Mouse (Mus musculus) activated CD4-positive, CD25-positive, alpha-beta regulatory T cell, adult 4 months (primary cell): ENCODE measurements around the gene Sipa1l2. TPM values are rescaled to one million over a fixed set of nuclear protein-coding genes. Genes with fewer than 3 reads are reported as not detected.
"Not testable (repeated sequence)": the region's sequence is repeated elsewhere in the genome, so short reads cannot be mapped to it uniquely, and the experiment has no call there.

Source experiments
- ATAC-seq: one replicate; pipeline ENCODE4 v1.8.0; 2017
- polyA plus RNA-seq, 2 experiments: library from polyadenylated mRNA; unstranded; fragments of 100-300 nt; shearing (Covaris generic); gene quantifications; one replicate each; pipeline ENCODE4 v1.2.1; 2017

Gene Sipa1l2
- polyA plus RNA-seq, 2 experiments from 2014 or later, result 1.3 to 2.2 TPM

DNA sequence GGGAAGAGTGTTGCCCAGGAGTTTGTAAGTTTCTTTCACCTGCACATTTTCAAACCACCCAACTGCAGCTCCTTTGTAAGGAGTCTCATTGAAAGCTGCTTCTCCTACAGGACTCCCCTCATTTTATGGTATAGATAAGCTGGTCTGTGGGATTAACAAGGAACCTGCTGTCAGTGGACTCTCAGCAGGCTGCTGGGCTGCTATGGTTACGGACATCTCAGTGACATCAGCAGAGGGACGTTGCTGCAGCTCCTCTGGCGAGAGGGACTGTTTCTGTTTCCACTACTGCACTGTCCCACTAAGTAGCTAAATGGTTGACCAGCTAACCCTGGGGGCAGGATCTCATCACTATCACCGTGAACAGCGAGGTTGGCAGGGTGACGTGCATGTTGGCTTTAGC lies 120.6 kb downstream of the Sipa1l2 start:
- ATAC-seq, result no peak

DNA sequence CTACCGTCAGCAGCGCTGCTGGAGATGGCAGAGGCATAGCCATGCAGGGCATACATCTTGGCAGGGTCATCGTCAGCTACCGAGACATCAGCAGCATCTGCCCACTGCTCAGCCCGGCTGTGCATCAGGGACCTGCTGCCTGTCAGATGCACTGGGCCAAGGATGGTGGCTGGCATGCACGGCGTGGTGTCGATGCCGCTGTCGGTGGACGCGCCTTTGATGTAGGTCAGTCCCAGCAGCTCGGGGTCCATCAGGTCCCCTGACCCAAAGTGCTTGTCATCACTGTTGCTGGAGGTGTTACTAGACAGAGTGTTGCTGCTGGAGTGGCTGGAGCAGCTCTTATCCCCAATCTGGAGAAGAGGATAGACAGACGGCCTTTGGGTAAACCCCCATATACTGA lies 122.1 kb downstream of the Sipa1l2 start:
- no peak for ATAC-seq

DNA sequence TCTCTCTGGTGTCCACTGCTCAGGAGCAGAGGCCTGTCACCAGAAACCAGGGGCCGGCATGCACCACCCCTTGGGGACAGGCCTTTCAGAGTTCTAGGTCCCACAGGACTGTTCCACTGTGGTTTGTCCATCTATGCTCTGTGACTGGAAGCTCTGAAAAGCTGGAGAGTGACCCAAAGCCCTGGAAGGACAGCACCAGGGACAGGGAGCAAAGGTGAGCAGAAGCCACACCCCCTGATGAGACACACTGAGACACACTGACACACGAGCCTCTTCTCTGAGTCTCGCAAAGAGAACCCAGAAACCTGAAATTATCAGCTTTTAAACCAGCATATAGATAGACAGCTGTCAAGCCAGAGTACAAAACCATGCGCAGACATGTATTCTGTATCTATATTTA lies 123.4 kb downstream of the Sipa1l2 start:
- ATAC-seq, result no peak

DNA sequence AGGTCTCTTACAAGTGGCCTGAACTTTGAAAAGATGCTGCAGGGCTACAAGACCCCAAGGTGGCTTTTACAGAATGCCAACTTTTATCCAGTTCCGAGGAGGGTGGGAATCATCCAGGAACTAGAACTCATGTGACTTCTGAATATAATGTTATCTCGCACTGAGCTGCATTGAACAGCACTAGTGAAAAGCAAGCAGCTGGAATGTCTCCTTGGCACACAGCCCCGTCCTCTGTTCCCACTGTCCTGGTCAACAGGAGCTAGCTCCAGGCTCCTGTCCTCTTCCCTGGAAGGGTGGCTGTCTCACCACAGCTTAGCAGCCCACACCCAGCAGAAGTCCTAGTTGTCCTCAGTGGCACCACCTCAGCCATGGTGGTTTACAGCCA lies 124.4 kb downstream of the Sipa1l2 start:
- ATAC-seq, result no peak

DNA sequence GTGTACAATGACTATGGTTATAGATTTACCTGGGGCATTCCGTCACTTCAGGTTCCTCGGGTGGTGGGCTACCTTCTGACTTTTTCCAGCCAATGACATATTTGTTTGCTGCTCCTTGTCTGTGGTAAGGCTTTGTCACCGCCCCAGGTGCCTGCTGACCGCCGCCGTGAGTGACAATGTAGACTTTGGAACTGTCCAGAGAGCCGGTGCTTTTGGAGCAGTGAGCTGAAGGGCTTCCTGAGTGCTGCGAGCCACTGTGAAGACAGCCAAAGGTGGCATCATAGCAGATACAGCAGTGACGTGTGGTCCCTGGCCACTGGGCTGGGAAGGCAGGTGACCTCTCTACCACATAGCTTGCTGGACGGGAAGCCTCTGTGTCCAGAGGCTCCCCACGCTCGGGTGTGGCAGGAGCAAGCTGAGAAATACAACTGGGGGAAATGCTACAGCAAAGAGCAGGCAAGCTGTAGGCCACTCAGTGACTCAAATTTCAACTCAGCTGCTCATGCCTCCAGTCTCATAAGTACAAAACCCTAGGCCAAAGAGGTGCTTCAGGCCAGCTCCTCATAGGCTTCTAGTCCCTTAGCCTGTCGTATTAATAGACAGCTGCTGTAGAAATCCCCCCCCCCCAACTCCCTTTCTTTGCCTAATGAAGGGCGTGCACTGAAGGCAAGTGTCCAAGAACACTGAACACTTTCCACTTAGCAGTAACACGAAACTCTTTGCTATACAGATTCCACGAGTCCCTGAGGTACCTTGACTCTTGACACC lies 125.0 kb downstream of the Sipa1l2 start:
- no peak for ATAC-seq

DNA sequence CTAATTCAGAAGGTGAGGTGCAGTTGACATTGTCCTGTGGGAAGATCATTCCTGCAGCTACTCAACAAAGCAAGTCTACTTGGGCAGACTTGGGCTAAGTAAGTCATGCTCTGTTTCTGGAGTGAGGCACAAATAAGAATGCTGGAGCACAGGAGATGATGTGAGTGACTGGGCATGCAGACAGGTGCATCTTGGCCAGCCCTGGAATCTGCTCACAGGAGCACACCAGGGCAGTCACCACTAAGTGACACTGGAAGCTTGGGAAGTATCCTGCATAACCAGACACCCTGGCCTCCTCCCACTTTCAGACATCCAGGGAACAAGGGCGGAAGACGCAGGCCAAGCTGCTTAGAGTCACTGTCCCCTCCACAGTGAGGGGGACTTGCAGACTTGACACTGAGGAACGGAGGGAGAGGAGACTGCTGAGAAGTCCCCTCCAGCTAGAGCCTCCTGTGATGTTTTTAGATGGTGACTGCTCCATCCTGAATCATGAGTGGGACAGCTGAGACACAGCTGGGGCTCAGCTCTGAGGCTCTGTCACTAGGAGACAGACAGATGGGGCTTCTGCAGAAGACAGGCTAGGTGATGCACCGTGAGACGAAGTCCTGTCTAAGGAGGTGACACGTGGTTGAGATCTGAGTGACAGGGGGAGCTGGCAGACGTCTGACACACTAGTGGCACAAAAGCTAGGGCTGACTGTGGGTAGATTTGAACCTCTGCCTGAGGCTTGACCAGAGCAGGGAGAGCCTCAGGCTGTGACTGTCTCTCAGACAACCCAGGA lies 134.1 kb downstream of the Sipa1l2 start:
- no peak for ATAC-seq

DNA sequence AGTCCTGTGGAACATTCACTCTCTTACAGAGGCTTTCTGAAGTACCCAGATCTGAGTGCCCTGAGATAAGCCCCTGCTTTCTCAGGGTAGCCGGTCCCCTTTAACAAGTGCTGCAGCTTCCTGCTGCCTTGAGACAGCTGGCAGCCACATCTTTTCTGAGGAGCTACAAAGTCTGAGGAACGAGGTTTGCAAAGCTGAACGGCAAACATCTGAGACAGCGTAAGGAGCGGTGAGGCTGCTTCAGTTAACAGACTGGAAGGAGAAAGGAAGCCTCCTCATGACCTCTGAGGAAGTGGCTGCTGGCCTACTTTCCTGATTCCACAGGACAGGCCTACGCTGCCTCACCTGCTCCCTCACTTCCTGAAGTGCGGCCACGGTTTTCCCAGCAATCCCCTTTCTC lies 135.5 kb downstream of the Sipa1l2 start:
- ATAC-seq, result no peak

DNA sequence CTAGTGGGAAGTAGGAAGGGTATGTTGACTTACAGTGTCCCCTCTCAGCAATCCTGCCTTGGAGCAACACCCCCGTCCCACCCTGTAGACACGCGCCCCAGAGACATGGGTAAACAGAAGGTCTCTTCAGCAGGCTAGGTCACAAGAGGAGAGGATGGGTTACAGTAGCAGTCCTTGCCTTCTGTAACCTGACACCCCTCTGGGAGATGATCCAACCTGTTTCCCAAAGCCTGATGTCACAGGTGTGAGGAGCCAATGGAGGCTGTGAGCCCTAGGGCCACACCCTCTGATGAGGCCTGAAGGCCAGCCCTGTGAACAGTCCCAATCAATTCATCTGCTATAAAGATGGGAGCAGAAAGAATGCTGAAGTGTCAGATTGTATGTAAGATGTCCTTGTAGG lies 138.3 kb downstream of the Sipa1l2 start:
- no peak for ATAC-seq

DNA sequence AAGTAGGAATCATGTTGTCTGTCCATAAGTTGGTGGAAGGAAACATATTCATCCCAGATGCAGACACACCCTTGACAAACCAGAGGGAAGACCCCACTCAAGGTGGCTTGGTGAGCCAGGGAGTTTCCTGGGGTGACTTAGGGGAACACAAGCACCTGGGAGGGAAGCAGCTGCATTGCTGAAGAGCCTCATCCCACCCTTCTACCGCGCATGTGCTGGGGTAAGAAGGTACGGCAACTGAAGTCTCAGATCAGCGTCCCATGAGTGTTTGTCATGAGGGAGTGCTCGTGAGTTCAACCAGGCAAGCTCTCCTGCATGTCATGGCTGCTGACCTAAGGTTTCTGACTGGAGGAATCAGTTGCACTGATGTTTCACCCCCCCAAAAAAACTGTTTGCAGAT lies 138.8 kb downstream of the Sipa1l2 start:
- no peak for ATAC-seq

DNA sequence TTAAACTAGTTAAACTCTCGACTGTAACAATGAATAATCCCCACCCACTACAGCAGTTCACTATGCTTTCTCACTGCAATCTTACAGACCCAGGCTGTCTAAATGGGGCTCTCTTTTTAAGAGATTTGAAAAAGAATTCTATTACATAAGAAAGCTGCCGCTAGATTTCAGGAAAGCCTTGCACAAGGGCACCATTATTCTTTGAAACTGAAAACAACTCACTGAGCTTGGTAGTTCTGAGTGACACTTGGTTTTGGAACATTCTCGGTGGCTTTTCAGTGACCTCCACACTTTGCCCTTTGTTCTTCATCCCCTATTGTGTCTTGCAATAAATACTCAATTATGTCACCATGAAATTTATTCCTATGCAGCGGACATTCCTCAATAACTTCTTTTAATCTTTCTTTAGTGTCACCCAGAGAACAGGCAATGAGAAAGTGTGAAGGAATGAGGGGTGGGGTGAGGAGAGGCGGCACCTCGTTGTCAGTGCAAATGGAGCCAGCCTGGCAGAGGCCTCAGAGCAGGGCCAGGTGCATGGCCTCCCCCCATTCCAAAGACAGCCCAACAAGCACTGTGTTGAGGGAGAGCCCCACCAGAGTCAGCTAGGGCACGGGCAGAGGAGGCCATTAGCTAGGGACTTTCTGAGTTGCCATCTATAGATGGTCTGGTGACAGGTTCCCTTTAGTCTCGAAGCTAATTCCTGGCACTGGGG lies 140.5 kb downstream of the Sipa1l2 start:
- no peak for ATAC-seq

DNA sequence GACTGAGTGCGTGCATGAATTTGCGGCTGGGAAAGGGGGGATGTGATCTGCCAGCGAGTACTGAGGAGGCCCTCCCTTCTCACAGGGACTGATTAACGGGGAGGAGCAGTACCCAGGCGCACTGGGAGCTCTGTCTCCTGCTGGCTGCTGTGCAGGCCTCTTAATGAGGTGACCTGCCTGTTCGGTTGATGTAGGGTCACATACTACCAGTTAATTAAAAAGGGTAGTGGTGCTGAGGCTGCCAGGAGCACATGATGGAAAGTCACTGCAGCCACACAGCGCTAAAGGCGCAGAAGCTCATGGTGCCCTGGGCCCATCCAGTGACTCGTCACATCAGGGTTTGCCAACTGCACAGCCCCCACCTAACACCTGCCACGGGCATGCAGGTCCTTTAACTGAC lies 145.7 kb downstream of the Sipa1l2 start:
- no peak for ATAC-seq

DNA sequence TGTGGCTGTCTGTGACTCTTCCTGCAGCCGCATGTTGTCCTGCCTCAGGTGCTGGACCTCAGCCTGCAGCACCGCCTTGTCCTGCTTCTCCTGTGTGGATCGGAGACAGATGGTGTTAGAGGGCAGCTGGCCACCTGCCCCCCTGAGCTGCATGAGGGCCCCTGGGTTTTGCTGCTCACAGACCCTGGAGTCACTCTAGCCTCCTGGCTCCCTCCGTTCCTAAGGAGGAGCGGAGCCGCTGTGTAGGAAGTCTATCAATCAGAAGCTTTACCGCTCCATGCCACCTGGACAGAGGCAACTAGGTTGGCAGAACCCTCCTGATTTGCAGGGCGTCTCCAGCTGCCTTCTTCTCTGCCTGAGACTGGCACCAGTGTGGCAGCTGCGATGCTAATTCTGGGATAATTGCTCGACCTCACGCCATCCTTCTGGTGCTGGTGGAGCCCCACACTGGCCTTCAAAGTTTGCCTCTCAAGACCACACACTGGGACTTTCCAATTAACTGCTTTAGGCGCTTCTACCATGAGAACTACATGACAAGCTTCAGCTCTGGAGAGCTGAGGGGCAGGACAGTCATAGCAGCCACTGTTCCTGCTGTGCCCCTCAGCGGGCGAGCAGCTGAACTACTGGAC lies 150.3 kb downstream of the Sipa1l2 start:
- ATAC-seq, result no peak

DNA sequence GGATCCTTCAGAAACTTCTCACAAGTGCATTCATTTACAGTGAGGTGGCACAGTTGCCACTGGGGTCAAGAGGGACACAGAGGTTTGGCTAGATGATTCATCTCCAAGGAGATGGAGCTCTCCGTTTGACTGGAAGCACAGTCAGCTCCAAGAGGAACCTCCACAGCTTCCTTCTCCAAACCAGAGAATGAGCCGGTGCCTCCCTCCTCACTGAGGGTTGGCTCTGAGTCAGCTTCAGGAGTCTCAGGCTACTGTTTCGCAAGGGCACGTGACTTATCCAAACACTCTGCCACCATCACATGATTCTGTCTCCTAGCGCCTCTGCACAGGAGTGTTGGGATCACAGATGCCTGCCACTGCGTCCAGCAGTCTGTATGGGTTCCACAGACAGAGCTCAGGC lies 153.5 kb downstream of the Sipa1l2 start:
- no peak for ATAC-seq

DNA sequence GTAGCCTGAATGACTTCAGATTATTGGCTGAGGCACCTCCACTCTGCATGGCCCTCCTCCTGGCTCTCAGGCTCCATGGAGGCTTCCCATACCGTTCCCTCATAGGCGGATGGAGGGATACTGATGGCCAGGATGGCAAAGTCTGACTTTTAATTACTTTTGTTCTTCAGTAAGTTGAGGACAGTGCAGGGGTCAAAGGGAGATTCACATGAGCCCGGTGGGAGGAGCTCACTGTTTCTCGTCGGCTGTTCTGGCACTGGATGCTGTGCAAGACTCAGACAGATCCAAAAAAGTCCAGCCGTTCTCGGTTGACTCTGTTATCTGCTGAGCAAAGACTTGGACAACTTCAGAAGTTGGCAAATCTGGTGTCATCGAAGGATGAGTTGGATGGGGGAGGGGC lies 155.0 kb downstream of the Sipa1l2 start:
- no peak for ATAC-seq

DNA sequence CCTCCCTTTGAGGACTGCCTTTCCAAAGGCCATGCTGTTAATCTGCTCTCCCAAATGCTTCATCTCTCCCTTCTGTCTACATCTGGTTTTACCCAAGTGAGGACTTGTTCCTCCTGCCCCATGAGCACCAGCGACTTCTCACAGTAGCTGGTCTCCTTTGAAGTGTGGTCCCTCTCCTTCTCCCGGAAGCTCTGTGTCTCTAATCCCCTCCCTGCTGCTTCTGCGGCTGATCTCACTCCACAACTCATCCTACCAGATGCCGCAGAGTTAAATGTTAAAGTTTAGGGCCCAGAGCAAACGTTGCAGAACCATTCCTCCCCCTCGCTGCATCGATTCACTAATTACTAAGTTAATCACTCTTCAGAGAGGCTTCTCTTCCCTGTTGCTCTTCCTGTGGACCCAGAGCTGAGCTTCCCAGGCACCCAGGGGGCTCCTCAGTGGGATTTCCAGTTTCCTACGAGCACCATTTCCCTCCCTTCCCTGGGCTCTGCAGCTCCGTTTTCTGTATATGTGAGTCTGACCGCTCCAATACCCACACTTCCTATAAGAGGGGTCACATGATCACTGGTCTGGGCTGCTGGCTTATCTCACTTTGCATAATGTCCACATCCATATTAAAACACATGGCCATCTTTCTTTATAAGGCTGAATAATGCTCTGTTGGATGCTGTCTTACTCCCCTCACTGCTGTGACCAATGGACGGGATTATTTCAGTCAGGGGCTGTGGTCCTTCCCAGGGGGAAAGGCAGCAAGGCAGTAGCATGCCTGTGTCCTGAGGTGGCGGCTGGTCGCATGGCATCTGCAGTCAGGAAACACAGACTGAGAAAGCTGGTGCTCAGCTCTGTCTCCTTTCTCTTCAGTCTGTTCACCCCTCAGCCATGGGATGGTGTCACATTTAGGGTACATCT lies 156.4 kb downstream of the Sipa1l2 start:
- ATAC-seq, result no peak

DNA sequence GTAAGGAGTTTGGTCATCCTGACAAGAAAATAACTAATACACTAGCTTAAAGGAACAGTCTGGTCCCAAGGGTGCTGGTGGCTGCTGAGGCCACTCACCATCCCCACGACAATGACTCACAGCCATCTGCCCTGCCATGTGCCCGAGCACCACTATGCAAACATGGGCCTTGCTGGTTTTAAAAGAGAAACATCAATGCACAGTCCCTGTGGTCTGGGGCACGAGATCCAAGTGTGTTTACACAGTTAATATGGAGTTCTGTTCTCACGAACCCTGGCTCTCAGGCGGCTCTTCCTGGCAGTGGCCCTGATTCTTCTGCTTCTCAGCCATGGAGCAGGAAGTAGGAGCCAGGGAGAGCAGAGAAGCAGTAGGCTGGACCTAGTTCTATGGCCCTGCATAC lies 159.0 kb downstream of the Sipa1l2 start:
- no peak for ATAC-seq

DNA sequence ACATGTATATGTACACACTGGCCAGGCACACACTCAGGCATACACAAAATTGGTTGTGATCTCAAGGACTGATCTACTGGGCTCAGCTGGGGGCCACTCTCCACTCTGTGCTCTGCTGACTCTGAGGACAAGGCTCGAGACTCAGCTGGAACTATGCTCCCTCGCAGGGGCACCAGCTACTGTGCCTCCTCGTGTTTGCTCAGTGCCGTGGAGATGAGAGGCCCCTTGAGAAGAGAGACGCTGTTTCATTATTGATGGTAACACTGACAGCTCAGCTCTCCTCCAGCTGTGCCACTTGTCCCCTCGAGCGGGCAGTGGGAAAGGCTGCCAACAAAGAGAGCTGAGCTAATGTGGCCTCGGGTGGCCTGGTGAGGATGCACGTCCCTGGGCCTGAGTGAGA lies 161.9 kb downstream of the Sipa1l2 start:
- no peak for ATAC-seq

DNA sequence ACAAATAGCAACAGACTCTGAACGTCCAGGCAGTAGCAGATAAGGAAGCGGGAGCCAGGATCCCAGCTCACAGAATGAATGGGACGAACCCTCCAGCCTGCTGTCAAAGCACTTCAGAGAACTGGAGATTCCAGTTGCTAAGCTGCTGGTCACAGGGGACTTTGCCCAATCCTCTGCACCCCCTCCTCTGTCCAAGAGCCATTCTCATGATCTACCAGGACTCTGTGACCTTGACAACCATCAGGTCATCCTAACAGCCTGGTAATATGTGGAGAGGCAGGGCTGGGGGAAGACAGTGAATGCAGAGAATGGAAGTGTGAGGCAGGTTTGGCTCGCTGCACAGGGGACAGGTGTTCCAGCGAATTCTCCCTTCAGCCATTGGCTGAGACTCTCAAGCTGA lies 163.2 kb downstream of the Sipa1l2 start:
- ATAC-seq, result no peak

DNA sequence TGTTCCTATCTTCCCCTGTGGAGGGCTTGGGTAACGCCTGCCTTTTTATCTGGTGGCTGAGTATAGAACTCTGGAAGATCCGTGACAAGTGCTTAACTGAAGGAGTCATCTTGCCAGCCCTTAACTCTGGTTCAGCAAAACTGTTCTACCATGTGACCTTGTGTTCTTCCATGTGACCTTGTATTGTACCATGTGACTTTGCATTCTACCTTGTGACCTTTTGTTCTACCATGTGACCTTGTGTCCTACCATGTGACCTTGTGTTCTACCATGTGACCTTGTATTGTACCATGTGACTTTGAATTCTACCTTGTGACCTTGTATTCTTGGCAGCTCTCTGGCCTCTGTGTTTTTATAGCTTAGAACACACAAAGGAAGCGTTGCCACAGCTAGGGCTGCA lies 168.3 kb downstream of the Sipa1l2 start:
- no peak for ATAC-seq

DNA sequence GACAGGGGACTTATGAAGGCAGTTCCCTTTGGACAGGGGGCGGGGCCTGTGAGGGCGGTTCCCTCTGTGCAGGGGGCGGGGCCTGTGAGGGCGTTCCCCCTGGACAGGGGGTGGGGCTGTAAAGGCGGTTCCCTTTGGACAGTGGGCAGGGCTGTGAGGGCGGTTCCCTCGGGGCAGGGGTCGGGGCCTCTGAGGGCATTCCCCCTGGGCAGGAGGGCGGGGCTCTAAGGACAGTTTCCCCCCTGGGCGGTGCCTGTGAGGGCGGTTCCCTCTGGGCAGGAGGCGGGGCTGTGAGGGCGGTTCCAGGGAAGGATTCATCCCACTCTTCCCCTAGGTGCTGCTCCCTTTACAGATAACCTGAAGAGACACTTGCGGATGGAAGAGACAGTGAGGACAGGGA lies 171.6 kb downstream of the Sipa1l2 start:
- no peak for ATAC-seq

DNA sequence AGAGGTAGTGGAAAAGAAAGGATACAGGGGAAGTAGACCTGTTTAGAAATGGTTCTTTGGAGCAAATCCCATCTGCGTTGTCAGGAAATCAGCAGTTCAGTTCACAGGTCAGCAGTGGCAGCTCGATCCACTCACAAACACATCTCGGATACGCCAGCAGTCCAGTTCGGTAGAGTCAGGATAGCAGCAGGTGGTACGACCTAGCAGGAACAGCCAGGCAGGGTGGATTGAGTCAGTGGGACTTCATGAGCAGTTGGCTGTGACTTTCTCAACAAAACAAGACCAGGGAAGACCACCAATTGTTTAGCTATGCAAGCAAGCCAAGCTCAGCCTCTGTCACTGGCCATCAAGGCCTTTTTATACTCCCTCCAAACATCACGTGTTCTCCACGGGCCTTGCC lies 173.9 kb downstream of the Sipa1l2 start:
- ATAC-seq, result not testable (repeated sequence)

DNA sequence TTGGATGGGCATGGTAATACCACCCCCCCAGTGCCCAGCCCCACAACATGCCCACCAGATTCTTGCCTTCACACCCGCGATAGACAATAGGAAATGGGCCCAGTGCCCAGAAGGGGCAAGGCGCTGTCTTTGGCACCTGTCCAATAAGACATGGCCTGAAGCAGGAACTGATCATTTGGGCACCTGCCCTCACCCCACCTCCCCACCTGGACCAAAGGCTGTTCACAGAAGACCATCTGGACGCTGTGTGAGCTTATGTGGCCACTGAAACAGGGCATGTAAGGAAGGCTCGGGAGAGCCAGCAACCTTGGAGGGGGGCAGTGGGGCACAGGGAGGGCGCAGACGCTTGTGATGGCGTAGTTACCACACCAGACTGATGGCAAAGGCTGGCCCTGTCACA lies 174.6 kb downstream of the Sipa1l2 start:
- ATAC-seq, result no peak
